Mouse (Mus musculus) mature B cell (primary cell): ENCODE results near the gene Mycbpap.

Source experiments
- in situ Hi-C: fragments of 300-500 bp; cut with MboI; formaldehyde crosslinking; loops from 2 replicates; pipeline ENCODE4 v1.14.3; 2019

The Mycbpap gene

DNA sequence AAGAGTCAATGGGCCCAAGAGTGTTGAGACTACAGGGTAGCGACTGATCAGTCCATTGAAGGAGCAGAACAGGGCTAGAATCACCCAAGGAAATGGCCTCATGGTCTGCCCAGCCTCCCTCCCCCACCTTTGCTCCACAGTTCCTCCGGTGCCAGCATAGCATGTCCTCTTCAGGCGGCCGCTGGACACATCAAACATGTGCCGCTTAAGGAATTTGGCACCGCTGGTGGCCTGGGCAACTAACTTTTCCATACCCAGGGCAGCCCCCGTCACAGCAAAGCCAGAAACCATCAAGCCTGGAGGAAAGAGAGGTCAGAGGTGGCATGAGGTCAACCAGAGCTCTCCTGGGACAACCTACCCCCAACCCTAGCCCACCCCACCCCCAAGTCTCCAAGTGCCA, 39.6 kb downstream of the Mycbpap start:
- in situ Hi-C loops = no loop called here

DNA sequence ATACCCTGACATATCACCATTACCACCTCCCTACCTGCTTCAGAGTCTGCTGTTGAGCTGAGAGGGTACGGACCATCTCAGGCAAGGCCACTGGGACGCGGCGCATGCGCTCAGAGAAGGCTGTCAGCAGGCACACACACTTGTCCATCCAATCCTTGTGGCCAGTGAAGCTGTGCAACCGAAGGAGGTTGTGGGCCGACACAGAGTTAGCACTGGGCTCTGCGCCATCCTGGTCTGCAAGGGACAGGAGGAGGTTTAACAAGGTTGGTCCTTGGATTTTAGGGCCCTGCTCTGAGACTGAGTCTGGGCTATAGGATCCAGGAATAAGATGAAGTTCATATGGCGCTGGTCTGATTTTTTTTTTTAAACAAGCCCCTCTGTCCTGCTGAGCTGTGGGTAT, 41.2 kb downstream of the Mycbpap start:
- in situ Hi-C loops = no loop called here

DNA sequence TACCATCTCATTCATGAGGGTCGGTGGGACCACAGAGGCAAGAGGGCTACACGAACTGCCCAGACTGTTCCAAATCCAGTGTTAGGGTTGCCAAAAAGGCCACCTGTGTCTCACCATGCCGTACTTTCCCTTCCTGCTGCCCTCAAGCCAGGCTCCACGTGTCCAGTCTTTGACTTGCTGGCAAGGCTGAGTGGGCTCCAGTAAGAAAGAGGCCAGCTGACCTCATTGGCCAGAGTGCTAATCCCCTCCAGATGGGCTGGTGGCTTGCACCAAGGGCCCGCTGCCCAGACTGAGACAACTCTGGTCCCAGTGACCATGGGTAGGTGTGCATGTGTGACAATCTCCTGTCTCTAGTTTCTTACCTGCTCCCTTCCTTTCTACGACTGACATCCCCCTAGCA, 43.9 kb downstream of the Mycbpap start:
- in situ Hi-C loops = no loop called here

DNA sequence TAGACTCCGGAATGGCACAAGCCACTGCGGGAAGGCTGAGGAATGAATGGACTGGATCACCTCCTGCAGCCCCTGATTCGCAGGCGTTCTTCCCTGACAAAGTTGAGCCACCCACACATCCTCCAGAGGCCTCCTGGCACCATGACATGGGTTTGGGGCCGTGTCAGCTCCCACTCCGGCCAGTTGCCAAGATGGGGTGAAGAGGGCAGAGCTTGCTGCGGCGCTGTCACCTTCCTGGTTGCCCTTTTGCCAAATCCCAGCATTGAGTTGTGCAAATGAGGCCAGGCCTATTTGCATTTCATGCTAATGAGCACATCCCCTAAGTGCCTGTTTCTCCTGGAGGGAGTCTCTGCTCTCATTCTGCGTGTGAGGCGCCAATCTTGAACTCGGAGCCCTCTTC, 45.8 kb downstream of the Mycbpap start:
- in situ Hi-C loops = no loop called here

DNA sequence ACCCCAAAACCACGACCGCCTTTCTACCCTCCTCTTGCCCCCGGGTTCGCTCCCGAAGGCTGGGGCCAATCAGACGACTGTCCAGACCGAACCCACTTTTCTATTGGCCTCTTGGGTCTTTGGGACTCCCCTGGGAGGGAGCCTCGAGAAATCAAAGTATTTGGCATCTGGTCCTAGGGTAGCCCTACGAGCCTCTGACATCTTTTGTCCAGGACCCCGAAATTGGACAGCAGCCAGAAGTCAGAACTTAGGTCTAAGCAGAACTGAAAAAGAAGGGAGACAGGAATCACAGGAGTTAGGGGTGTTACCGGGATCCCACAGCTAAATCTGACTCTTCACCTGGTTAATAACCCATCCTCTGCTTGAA, 47.0 kb downstream of the Mycbpap start:
- in situ Hi-C loops = no loop called here

DNA sequence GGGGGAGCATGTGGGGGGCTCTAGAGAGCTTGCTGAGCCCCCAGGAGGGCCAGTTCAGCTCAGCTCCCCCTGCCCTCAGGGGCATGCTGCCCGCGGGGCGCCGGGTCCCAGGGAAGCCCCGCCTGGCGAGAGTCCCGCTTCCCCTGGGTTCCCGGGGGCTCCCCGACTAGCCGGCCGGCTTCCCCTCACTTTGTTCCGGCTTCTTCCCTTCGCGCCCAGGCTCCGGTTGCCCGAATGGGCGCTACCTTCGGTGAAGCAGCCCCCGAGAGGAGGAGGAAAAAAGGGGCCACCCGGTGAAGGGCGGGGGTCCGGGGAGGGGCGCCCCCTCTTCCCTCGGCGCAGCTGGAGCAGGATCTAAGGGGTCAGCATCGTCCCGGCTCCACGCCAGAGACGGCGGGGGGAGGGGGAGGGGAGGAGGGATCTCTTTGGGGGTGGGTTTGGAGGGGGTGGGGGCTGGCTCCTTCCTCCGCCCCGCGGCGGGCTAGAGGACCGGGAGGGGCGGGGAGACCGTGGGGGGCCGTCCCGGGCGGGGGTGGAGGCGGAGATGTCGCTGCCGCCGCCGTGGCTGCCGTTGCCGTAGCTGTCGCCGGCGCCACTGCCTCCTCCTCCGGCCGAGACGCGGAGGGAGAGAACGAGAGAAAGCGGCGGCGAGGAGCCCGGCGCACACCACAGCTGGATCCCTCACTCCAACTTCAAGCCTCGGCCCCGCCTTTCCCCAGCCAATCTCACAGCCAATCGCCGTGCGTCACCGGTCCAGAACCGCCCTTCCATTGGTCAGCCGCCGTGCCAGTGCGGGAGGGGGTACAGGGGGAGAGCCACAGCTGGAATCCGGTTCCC, 47.6 kb downstream of the Mycbpap start, which contains the start of gene Cacna1g:
TSS of gene Cacna1g (minus strand) at position 492 of the 837 bp plus-strand sequence.
- in situ Hi-C loops = no loop called here

DNA sequence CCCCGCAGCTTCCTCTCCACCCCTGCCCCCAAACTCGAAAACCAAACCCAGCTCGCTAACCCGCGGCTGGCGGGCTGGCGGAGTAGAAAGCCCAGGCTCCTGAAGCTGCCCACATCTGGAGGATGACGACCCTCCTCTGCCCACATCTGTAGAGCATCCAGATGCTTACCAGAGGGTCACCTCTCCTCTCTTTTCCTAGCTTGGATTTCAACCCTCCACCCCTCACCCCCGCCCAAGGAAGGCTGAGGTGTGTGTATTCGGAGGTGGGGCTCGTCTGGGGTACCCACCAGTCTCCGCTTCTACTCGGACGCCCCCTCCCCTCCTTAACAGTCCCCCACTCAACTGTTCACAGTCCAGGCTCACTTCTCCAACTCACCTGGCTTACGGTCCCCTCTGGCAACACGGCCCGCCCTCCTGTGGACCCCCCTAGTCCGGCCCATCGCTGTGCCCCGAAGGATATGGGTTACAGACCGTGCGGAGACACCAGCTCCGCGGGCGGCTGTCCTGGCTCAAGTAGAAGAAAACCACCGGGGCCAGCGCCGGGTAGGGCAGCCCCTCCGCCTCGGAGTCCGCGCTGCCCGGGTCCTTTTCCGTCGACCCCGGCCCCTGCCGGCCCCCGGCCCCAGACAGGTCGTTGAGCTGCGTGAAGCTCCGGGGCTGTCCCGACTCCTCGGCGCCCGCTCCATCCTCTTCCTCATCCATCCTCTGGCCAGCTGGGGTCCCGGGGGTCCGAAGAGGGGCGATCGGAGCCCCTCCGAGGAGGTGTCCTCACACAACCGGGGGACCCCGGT, 48.4 kb downstream of the Mycbpap start:
- in situ Hi-C loops = no loop called here

DNA sequence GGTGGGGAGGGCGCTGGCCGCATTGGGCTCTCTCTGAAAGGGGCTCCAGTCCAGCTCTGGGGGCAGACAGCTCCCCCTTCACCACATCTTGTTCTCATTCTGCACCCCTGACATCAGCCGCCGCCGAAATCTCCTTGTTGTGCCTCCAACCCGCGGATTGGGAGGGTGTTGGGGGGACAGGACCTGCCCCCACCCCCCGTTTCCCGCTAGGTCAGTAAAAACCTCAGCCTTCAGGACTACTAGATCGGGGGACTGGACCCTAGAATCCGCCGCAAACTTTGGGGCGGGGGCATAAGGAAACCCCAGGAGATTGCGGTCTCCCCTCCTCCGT, 49.0 kb downstream of the Mycbpap start:
- in situ Hi-C loops = no loop called here

DNA sequence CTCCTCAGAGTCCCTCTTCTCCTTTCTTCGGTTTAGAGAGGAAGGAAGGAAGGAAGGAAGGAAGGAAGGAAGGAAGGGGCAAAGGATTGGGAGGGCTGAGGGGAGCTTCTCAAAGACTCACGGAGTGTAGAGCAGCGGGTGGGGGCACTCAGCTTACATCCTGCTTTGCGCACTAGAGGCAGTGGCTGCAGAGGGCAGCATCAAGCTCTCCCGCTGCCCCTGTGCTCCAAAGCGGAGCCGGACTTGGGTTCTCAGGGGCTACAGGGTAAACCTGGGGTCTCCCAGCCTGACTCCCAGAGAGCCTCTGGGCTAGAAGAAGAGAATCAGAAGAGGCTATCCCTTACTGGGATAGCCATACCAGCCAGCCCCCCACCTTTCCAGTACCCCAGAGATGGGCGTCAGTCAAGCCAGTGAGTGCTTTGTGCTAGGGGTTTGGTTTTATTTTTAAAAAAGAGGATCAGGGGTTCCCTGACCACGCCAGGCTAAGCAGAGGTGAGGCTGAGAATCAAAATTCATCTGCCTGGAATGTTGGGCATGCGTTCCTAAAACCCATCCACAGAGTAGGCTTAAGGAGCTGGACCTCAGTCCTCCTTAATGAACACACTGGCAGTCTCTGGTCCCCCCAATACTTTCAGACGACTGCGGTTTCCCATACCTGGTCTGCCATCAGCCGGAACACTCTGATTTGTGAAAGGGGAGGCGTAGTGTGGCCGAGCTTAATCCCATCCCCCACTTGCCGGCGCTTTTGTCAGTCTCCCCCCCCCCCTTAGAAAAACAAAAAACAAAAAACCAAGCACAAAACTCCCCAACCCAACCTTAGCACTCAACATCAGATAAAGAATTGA, 49.6 kb downstream of the Mycbpap start:
- in situ Hi-C loops = no loop called here

DNA sequence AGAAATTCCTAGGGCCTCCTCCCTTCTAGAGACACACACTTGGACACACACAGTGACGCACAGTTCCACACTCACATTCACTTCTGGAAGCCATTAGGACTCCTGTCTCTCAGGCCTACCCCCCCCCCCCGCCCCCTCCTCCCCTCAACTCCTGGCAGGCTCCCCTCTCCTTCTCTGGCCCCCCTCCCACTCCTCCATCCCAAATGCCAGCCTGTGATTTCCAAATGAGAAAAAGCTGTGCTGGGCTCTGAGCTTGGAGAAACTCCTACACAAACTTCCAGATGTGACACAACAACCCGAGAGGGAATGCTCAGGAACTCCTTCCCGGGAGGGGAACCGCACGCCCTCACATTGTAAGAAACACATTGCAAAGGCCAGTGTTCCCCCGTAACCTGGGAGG, 51.2 kb downstream of the Mycbpap start:
- in situ Hi-C loops = no loop called here

DNA sequence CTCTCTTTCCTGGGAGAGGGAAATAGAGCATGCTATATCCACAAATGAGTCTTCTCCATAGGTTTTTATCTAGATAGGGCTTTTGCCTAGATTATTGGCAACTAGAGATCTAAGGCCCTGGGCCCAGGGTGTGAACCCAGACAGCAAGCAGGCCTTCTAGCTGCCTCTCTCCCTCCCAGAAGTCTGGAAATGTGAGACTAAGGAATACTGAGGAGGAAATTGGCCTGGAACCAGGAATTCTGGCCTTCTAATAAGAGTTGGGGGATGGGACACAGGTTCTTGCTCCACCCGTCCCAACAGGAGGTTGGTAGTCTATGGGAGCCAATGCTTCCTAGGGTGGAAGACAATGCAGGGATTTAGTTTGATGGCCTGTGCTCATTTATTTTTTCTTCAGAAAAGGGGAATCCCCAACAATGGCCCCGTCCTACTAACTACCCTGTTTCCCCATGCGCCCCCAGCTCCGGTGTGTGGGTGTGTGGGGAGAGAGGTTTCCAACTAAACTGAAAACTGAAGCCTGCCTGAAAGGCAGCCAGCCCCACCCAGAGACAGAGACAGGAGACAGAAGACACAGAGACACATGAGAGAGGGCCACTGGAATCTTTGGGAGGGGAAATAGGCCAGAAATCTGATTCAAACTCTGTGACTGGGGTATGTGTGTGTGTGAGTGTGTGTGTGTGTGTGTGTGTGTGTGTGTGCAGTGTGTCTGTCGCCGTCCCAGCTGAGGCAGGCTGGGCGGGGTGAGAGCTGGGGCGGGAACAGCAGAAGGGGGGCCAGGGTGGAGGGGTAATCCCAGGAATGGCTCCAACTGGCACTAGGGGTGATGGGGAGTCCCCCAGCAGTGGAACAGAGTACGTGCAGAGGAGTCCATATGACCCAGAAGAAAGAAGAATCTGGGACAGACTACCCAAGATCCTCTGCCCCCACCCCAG, 52.1 kb downstream of the Mycbpap start:
- in situ Hi-C loops = no loop called here

DNA sequence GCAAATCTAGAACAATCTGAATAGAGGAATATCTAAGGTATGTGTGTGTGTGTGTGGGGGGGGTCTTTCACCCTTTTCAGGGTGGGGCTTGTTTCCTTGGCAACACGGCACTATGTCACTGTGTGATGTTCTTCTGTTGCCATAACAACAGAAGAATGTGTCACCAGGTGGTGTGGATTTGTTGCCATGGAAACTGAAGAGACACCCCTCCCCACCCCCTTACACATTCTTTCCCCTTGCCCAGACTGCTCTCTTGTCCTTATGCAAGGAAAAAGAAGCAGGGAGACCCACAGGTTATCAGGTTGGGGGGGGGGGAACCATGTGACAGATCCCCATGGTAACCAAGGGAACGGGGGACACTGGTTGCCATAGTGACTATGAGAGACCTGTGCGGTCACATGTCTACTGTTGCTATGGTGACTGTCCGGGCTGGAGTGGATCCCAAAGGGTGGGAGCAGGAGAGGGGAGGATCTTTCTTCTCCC, 52.9 kb downstream of the Mycbpap start:
- in situ Hi-C loops = no loop called here

DNA sequence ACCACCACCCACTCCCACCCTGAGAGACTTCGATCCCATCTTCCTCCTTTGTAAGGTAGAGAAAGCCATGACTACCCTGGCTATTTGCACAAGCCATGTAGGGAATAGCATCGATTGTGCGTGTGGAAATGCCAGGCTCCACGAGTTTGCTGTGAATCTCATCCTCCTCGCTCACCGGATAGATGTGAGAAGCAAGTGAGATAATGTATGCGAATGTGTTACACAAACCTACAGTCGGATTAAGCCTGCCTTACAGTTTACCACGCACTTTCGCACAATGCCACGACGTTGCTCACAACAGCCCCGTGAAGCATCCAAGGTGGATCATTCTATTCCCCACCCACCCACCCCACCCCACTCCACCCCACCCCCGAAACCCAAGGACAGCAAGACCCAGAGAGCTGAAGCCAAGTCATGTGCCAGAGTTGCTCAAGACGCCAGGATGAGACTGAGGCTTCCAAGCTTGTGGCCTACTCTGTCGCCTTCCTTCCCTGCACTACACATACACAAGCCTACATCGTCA, 55.1 kb downstream of the Mycbpap start:
- in situ Hi-C loops = no loop called here

DNA sequence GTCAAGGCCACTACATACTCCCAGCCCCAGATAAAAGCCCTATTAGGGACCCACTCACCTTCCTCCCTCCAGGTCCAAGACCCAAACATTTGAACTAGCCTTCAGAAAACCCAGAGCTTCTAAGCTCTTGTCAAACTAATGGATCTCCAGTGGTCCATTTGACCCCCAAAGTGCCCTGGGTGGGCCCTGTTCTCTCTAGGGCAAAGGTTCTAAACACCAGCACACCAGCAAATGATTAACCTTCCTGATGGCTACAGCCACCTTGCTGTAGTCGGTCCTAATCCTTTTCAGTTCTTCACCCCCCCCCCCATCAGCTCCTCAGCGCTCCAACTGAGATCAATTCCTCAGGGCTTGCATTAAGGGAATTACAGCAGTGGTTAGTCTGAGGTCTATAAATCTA, 57.4 kb downstream of the Mycbpap start:
- in situ Hi-C loops = no loop called here

DNA sequence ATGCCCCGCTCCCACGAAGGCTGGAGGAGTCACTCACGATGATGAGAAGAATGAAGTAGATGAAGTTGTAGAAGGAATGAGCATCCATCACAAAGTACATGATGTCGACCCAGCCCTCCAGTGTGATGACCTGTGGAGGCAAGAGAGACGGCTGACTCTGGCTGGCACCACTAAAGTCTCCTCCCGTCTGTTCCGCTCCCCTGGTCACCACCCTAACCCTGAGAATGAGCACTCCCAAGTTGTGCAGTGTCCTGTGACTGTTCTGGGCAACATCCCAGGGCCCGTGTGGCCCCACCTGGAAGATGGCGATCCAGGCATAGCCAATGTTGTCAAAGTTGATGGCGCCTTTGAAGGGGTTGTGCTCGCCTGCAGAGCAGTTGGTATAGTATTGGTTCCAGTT, 59.7 kb downstream of the Mycbpap start:
- in situ Hi-C loops = no loop called here

DNA sequence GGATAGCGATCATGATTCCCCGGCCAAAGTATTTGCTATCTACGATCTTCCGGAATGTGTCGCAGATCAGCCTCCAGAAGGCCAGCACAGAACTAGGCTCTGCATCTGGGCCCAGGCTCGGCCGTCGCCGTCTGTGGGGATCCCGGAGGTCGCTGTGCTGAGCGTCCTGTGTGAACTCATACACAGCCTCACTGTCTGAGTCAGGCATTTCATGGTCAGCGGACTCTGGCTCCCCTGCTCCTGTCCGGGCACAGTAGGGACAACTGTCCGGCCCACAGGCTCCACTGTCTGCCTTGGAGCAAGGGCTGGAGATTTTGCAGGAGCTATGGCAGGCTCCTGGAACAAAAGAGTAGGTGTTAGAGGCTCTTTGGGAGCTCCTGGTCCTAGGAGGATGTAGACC, 64.5 kb downstream of the Mycbpap start:
- in situ Hi-C loops = no loop called here

DNA sequence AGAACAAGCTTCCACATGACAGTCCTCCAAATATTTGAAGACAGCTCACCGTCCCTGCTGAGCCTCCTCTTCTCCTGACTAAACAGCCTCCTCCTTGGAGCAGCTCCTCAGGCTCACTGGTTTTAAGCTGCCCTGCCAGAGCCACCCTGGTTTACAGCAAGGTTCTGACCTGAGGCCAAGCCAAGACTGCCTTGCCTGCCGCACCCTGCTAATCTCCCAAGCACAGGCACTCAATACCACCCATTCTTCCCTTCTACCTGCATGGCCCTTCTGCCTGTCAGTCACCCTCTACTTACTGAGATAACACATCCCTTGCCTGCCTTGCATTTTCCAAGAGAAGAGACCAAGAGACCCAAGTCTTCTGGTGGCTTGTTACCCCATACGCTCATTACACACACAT, 65.2 kb downstream of the Mycbpap start:
- in situ Hi-C loops = no loop called here

DNA sequence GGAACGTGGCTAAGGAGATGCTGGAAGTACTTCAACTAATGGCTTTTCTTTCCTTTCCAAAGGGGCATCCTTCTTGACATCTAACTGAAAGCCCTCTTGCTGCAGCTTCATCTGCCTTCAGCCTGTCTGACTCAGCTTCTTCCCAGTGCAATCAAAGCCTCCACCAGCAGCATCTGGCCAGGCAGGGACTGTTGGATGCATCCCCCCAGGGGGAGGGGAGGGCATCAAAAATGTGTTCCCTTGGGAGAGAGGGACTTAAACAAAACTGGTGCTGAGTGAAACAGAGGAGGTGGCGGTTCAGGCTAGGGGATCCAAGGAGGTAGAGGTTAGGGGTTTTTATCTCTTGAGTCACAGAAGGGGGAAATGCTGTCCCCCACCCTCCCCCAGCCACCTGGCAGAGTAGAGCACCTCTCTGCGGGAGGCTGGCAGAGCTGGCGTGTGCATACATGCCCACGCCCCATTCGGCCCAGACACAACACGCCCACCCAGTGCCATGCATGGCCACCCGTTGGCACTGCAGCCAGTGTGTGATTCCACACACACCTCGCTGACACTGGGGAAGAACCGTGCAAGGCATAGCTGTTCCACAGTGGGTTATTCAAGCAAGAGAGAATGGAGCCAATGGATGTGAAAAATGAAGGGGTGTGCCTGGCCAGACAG, 66.3 kb downstream of the Mycbpap start:
- in situ Hi-C loops = no loop called here

DNA sequence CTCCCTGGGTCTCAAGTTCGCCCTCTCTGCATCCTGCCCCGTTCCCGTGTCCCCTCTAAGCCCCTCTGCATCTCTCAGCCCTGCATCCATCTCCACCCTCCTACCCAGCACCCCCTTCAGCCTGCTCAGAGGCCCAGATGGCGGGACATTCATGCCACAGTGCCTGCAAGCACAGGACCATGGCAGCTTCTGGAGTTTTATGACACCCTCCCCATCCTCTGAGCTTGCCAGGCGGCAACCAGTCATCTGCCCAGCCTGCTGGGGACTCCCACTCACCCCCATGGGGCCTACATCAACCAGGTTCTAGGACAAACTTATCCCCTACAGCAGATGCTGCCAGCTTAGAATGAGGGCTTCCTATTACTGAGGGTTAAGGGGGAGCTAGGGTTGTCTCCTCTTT, 66.8 kb downstream of the Mycbpap start:
- in situ Hi-C loops = no loop called here
